Mouse (Mus musculus): Measurements from ENCODE around the gene Pde6h.
A peak's percentile ranks its signal among the peaks of the same experiment; 100 is the strongest.
"Not testable (repeated sequence)": the region's sequence is repeated elsewhere in the genome, so short reads cannot be mapped to it uniquely, and the experiment has no call there.

Pde6h gene

GRCm38 (mm10) chr6:136923532-136923931 is at the start of gene Pde6h:
Gene Pde6h, plus strand, starts transcription at chr6:136923832.
- DNase-seq (ENCODE audit: low read depth) = no peak

GRCm38 (mm10) chr6:136874599-136874998 is 49.0 kb upstream of the Pde6h start:
- DNase-seq (ENCODE audit: low read depth) = peak; percentile 60

- DNase-seq (ENCODE audit: low read depth) = no peak
Observed at GRCm38 (mm10) chr6:136875670-136876069, 48.0 kb upstream of the Pde6h start, which contains the start of gene Mgp. Gene Mgp, minus strand, starts transcription at chr6:136875823.

GRCm38 (mm10) chr6:136881678-136882077 is 42.0 kb upstream of the Pde6h start:
- DNase-seq (ENCODE audit: low read depth) = no peak

- DNase-seq (ENCODE audit: low read depth) = no peak
Observed at GRCm38 (mm10) chr6:136883431-136883915, 40.2 kb upstream of the Pde6h start.

- peak; percentile 17 for DNase-seq (ENCODE audit: low read depth)
Observed at GRCm38 (mm10) chr6:136883961-136884360, 39.7 kb upstream of the Pde6h start.

- DNase-seq (ENCODE audit: low read depth) = not testable (repeated sequence)
Observed at GRCm38 (mm10) chr6:136884766-136885165, 38.9 kb upstream of the Pde6h start.

- no peak for DNase-seq (ENCODE audit: low read depth)
Observed at GRCm38 (mm10) chr6:136887854-136888253, 35.8 kb upstream of the Pde6h start.

GRCm38 (mm10) chr6:136889067-136889466 is 34.6 kb upstream of the Pde6h start:
- no peak for DNase-seq (ENCODE audit: low read depth)

- no peak for DNase-seq (ENCODE audit: low read depth)
Observed at GRCm38 (mm10) chr6:136889554-136889953, 34.1 kb upstream of the Pde6h start.

- DNase-seq (ENCODE audit: low read depth) = no peak
Observed at GRCm38 (mm10) chr6:136892002-136892401, 31.6 kb upstream of the Pde6h start.

- no peak for DNase-seq (ENCODE audit: low read depth)
Observed at GRCm38 (mm10) chr6:136894532-136895339, 28.9 kb upstream of the Pde6h start.

- DNase-seq (ENCODE audit: low read depth) = no peak
Observed at GRCm38 (mm10) chr6:136897789-136898188, 25.8 kb upstream of the Pde6h start.

- peak; percentile 55 for DNase-seq (ENCODE audit: low read depth)
Observed at GRCm38 (mm10) chr6:136898222-136898621, 25.4 kb upstream of the Pde6h start.

- peak; percentile 61 for DNase-seq (ENCODE audit: low read depth)
Observed at GRCm38 (mm10) chr6:136898954-136899353, 24.7 kb upstream of the Pde6h start.

GRCm38 (mm10) chr6:136900369-136901009 is 23.1 kb upstream of the Pde6h start:
- DNase-seq (ENCODE audit: low read depth) = peak; percentile 92

GRCm38 (mm10) chr6:136901010-136901409 is 22.6 kb upstream of the Pde6h start:
- peak; percentile 78 for DNase-seq (ENCODE audit: low read depth)

- peak; percentile 79 for DNase-seq (ENCODE audit: low read depth)
Observed at GRCm38 (mm10) chr6:136902527-136902926, 21.1 kb upstream of the Pde6h start.

- peak; percentile 93 for DNase-seq (ENCODE audit: low read depth)
Observed at GRCm38 (mm10) chr6:136903885-136904470, 19.7 kb upstream of the Pde6h start.

GRCm38 (mm10) chr6:136906283-136906936 is 17.2 kb upstream of the Pde6h start:
- no peak for DNase-seq (ENCODE audit: low read depth)

GRCm38 (mm10) chr6:136906937-136907293 is 16.7 kb upstream of the Pde6h start:
- DNase-seq (ENCODE audit: low read depth) = no peak

- no peak for DNase-seq (ENCODE audit: low read depth)
Observed at GRCm38 (mm10) chr6:136910247-136910890, 13.3 kb upstream of the Pde6h start.
